Mouse (Mus musculus) NIH3T3 (cell line): ENCODE measurements around the gene Prrg2.

Experiments used
- DNase-seq: peaks from one replicate; pipeline ENCODE4 v3.0.0-alpha.2; 2012; ENCODE audit warnings: low read depth

Prrg2 gene

DNA sequence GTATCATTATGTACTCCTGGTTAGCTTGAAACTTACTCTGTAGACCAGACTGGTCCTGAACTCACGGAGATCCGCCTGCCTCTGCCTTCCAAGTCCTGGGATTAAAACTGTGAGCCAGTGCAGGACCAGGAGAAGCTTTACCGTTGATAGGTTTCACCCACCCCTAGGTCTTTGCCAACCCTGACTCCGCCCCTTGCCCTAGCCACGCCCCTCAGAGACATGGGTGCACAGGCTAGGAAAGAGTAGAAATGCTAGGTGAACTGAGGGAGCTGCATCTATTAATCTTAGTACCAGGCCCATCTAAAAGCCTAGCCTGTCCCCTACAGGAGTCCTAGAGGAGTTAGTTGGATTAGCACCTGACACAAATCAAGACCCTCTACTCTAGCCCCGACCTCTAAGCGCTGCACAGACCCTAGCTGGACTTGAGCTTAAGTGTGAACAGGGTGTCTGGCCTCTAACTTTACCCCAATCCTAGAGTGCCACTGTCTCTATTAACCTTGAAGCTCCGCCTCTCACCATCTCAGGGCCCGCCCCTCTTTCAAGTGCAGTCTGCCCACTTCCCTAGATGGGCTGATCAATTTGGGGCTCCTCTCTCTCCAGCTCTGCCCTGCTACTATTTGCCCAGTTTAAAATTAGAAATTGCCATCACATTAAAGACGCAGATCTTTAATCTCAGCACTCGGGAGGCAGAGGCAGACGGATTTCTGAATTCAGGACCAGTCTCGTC lies 27.9 kb upstream of the Prrg2 start:
- peak; percentile 66 for DNase-seq

DNA sequence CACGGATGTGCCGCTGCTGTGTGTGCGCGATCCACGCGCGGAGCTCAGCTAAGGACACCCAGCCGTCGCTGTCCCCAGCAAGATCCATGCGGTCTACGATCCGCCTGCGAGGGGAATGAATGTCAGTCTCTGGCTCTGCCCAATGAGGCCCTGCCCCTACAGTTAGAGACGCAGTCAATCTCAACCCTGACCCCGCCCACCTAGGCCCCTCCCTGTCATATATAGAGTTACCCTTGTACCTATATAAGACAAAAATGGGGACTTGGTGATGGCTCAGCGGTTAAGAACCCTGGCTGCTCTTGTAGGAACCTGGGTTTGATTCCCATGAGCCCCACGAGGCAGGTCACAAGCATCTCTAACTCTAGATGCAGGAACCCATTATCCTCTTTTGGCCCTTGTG lies 26.1 kb upstream of the Prrg2 start:
- DNase-seq: no peak

- peak; percentile 34 for DNase-seq
Observed at GRCm38 (mm10) chr7:45086084-45086483, 23.6 kb upstream of the Prrg2 start.

DNA sequence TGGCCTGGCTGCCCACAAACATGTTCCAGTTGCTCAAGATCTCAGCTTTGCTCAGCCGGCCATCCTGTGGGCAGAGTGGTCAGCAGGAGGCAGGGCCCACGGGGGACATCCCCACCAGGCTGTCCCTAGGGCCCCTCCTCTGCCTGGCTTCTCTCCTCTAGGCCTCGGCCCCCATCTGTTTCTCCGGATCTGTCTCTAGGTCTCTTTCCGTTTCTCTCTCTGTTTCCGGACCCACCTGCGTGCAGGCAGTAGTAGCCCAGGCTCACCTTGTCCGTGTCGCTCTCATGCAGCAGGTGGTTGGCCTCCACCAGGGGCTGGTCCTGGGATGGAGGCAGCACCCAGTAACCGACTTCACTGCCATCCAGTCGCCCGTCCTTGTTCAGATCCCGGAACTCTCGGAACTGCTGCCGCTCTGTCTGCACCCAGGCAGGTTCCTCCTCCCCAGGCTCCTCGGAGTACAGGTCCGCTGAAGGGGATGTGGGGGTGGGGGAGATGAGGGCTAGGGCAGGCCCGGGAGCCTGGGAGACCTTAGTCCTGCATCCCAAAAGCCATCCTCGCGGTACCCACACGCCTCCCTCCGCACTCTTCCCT lies 20.9 kb upstream of the Prrg2 start:
- no peak for DNase-seq

GRCm38 (mm10) chr7:45082401-45083299 lies 20.2 kb upstream of the Prrg2 start:
- no peak for DNase-seq

DNA sequence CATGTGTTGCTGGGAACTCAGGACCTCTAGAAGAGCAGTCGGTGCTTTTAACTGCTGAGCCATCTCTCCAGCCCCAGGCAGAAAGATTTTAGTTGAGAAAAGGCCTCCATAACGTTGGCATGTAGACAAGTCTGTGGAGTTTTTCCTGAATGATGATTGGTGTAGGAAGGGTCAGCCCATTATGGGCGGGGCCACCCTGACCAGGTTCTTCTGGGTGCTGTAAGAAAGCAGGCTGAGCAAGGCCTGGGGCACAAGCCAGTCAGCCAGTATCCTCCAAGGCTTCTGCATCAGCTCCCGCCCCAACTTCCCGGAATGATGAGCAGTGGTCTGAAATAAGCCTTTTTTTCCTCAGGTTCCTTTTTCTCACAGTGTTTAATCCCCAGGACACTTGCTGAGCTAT lies 18.5 kb upstream of the Prrg2 start:
- DNase-seq: peak; percentile 68

DNA sequence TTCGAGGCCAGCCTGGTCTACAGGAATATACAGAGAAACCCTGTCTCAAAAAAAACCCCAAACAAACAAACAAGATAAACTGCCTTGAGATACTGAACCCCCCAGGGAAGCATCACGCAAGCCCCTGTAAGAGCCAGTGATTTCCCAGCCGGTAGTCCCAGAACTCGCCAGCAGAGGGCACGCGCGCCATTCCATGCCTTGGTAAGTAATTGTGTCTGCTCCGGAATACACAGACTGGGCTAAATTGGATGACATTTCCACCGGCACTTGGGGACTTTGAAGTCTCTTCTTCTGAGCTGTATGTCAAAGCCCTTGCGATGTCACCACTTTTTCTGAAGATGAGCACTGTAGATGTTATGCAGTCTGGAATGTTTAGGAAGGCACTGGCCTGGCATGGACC lies 17.4 kb upstream of the Prrg2 start:
- DNase-seq: peak; percentile 94

GRCm38 (mm10) chr7:45078513-45078912 lies 16.0 kb upstream of the Prrg2 start:
- peak; percentile 89 for DNase-seq

DNA sequence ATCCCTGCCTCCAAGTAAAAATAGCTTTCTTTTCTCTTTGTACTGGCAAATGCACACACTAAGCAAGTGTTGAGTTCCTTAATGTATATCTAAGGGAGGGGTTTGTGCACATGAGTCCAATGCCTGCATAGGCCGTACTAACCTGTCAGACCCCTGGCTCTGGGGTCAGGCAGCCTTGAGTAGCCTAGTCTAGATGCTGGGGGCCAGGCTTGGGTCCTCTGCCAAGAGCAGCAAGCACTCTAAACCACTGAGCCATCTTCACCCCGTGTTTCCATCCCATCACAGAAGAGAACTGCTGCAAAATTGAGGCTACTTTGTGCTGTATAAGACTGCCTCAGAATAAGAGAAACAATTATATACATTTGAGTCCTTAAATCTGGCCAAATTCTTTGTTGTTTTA lies 15.4 kb upstream of the Prrg2 start:
- no peak for DNase-seq

DNA sequence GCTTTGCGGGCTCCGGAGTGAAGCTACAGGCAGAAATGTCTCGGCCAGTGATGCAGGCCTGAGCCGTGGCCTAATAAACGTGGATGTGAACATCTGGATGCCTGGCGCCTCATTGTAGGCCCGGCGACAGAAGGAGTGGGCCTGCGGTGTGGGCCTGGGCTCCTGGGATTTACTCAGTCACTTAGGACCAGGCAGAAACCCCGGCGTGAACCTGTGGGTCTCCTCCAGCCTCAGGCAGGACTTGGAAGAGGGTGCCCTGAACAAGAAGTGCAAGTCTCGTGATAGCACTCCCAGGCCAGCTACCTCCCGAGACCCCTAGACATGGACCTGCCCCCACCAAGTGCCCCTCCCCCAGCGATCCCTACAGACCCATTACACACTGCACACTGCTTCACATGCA lies 14.8 kb upstream of the Prrg2 start:
- DNase-seq: no peak

DNA sequence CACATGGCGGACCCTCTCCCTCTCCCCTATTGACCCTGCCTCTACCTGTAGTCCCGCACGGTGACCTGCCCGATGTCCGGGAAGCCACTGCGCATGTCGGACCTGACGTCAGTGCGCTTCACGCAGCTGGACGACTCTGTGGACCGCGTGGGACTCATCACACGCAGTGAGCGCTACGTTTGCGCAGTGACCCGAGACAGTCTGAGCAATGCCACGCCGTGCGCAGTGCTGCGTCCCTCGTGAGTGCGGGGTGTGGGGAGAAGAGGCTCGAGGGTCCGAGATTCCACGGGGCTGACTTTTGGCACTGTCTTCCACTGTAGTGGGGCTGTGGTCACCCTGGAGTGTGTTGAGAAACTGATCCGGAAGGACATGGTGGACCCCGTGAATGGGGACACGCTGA lies 14.0 kb upstream of the Prrg2 start:
- no peak for DNase-seq

- DNase-seq: peak; percentile 86
Observed at GRCm38 (mm10) chr7:45075405-45075804, 12.9 kb upstream of the Prrg2 start.

GRCm38 (mm10) chr7:45073949-45074348 lies 11.5 kb upstream of the Prrg2 start:
- DNase-seq: no peak

DNA sequence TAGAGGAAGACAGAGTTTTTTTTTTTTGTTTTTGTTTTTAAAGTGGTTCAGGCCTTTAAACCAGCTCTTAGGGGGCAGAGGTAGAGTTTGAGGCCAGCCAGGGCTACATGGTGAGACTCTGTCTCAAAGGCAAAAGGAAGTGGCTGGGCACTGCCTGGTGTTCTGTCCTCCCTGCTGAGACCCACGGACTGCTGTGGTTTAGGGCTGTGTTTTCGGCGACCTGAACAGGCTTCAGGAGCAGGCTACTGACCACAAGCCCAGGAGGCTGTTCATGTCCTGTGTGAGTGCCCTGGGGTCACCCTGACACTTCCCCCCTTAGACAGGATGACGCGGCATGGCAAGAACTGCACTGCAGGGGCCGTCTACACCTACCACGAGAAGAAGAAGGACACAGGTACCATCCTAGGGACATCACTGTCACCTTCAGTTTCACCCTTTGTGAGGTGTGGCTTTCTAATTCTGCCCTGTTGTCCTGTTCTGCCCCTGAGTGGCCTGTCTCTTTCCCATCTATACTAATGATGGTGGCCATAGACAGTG lies 10.8 kb upstream of the Prrg2 start:
- DNase-seq: no peak

GRCm38 (mm10) chr7:45072230-45072629 lies 9.8 kb upstream of the Prrg2 start:
- DNase-seq: no peak

GRCm38 (mm10) chr7:45069671-45070070 lies 7.2 kb upstream of the Prrg2 start:
- no peak for DNase-seq

- DNase-seq: peak; percentile 78
Observed at GRCm38 (mm10) chr7:45068000-45068318, 5.5 kb upstream of the Prrg2 start.

- DNase-seq: no peak
Observed at GRCm38 (mm10) chr7:45067190-45067999, 4.9 kb upstream of the Prrg2 start.

- peak; percentile 51 for DNase-seq
Observed at GRCm38 (mm10) chr7:45061532-45062075, 873 bp downstream of the Prrg2 start.

DNA sequence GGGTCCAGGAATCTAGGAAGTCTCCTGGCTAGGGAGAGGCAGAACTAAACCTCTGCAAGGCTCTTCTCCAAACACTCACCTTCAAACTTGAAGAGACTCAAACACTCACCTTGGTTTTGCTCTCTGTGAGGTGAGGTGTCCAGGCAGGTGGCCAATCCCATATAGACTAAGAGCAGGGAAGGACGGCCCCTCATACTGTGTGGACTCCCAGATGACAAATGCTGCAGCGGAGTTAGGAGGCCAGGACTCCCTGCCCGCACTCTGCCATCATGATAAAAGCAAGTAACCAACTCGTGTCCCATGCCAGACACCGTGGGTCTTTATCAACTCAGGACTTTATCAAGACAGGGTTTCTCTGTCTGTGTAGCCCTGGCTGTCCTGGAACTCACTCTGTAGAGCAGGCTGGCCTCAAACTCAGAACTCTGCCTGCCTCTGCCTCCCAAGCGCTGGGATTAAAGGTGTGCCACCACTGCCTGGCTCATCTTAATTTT lies 1.8 kb downstream of the Prrg2 start:
- DNase-seq: no peak
